ENCODE assay signal across 8 mouse cellular contexts in genomic region chr8:125052026-125052425, GRCm38 (mm10). TPM values are rescaled to one million over a fixed set of nuclear protein-coding genes. Genes with fewer than 3 reads are reported as not detected.
A peak's percentile ranks its signal among the peaks of the same experiment; 100 is the strongest.
DNase-seq lines count a peak whose midpoint lies in the region; ATAC-seq and TF ChIP-seq lines count a peak whose summit lies in the region.

No protein-coding gene starts in this region.

- H3K4me2 ChIP-seq in kidney, embryonic 14.5 days (replicated peaks; ENCODE audit: low read depth, low read length) = no peak overlapping the region

- no peak overlapping the region for H3K27ac ChIP-seq in kidney, embryonic 14.5 days (ENCODE audit: low read depth, low read length)
- H3K27ac ChIP-seq in limb, embryonic 10.5 days = no peak overlapping the region

- H3K9ac ChIP-seq in kidney, embryonic 14.5 days (ENCODE audit: low read depth, low read length) = no peak overlapping the region

- no peak for ATAC-seq in kidney, embryonic 14.5 days (ENCODE audit: low FRiP score, low TSS enrichment)
- no peak for ATAC-seq in Patski

- peaks cover 8% of the 10 kb centered on the region; the same call in 1 of the 2 replicates for H3K4me1 ChIP-seq in kidney, embryonic 14.5 days (ENCODE audit: control insufficient read depth, insufficient read depth, low read length)
- H3K4me1 ChIP-seq in limb, embryonic 10.5 days = peaks cover 18% of the 10 kb centered on the region

- CTCF ChIA-PET in Patski (lab: Charles Lee) = interaction anchor here (1.5 kb wide), 1 partner anchor 16 kb away, joined by 3 read pairs; no protein-coding TSS in a partner anchor

- in situ Hi-C loops in Patski (cut with MboI; ENCODE audit: low pct_unique_long_range_greater_than_20kb) = no loop called here

- H3K9me3 ChIP-seq in kidney, embryonic 14.5 days (ENCODE audit: control insufficient read depth, low read length) = no peaks in the 10 kb centered on the region
- H3K9me3 ChIP-seq in limb, embryonic 10.5 days (replicated peaks) = no peaks in the 10 kb centered on the region

- WGBS in kidney, embryonic 14.5 days = 35% methylated on average over 2 of the region's 2 CpGs
- WGBS in limb, embryonic 10.5 days = 41% methylated on average over 2 of the region's 2 CpGs

- H3K4me3 ChIP-seq in kidney, embryonic 14.5 days (ENCODE audit: low read length) = no peak overlapping the region
- H3K4me3 ChIP-seq in limb, embryonic 10.5 days = no peak overlapping the region

- H3K36me3 ChIP-seq in kidney, embryonic 14.5 days (ENCODE audit: control insufficient read depth, insufficient read depth, low read length) = no peaks in the 10 kb centered on the region
- no peaks in the 10 kb centered on the region for H3K36me3 ChIP-seq in limb, embryonic 10.5 days

- TF ChIP-seq CTCF in Patski (IDR thresholded peaks at IDR 0.05) = peak; percentile 83

- H3K27me3 ChIP-seq in kidney, embryonic 14.5 days (ENCODE audit: control insufficient read depth, insufficient read depth, low read length) = peaks cover 29% of the 10 kb centered on the region
- peaks cover 26% of the 10 kb centered on the region for H3K27me3 ChIP-seq in Patski
- peaks cover 41% of the 10 kb centered on the region for H3K27me3 ChIP-seq in limb, embryonic 10.5 days (ENCODE audit: low read depth, poor library complexity, severe bottlenecking)

- POLR2A ChIA-PET in Patski (lab: Charles Lee) = interaction anchor here (0.6 kb wide), 1 partner anchor 1879 kb away, joined by 4 read pairs; no protein-coding TSS in a partner anchor

- DNase-seq in kidney, adult 18-20 months = peak; percentile 60
- DNase-seq in Patski (ENCODE audit: low read depth, low spot score) = no peak
- peak; percentile 93 to 94 for DNase-seq in cerebellum, postnatal 10 days
- DNase-seq in heart, adult 9 months (ENCODE audit: low spot score in 2 of 2) = peak; percentile 24 to 47
- peak; percentile 88 for DNase-seq in limb, embryonic 10.5 days (ENCODE audit: low spot score)
- peak; percentile 56 for DNase-seq in ovary, postnatal 14 days (ENCODE audit: low spot score)
- peak; percentile 72 for DNase-seq in thymus, postnatal 25 days

RNA-seq across cellular contexts. Expression of gene Disc1, which starts 2.0 kb away (rescaled TPM):
- polyA plus RNA-seq in kidney, embryonic 14.5 days (2014; fragmentation: Nextera tagmentation; extraction: Ambion mirVana) = 2.2 and 3.2 TPM in 2 replicates
- polyA plus RNA-seq in Patski (2021) = 0.06 TPM
- polyA plus RNA-seq in limb, embryonic 10.5 days (2016; fragmentation: Nextera tagmentation; extraction: Ambion mirVana) = 1.3 and 1.5 TPM in 2 replicates

RNA-seq across cellular contexts. Expression of gene Tsnax, which starts 39.2 kb away (rescaled TPM):
- polyA plus RNA-seq in kidney, embryonic 14.5 days (2014; fragmentation: Nextera tagmentation; extraction: Ambion mirVana) = 86.0 and 128 TPM in 2 replicates
- polyA plus RNA-seq in Patski (2021) = 87.7 TPM
- polyA plus RNA-seq in limb, embryonic 10.5 days (2016; fragmentation: Nextera tagmentation; extraction: Ambion mirVana) = 134 and 141 TPM in 2 replicates
